Mouse (Mus musculus): ENCODE results near the gene Cblb.

GRCm38 (mm10) chr16:52243421-52243973 lies 212.5 kb downstream of the Cblb start:
- TF ChIP-seq CTCF (IDR thresholded peaks at IDR 0.05; ENCODE audit: borderline replicate concordance, insufficient read depth, low read length), result no peak
- TF ChIP-seq POLR2A (IDR thresholded peaks at IDR 0.05; ENCODE audit: low read depth, low read length), result no peak
